Mouse (Mus musculus): ENCODE data around the gene Sin3a. TPM values are rescaled to one million over a fixed set of nuclear protein-coding genes. Genes with fewer than 3 reads are reported as not detected.

The Sin3a gene
- polyA plus RNA-seq (2012; ENCODE audit: insufficient read depth, insufficient read length, missing spikeins), result 30.5 and 37.1 TPM in 2 replicates

GRCm38 (mm10) chr9:57071801-57072351, at the start of gene Sin3a:
Gene Sin3a, plus strand, starts transcription at chr9:57072040.
- H3K27ac ChIP-seq (ENCODE audit: insufficient read depth, low read depth, low read length), result peak within 1 kb of the TSS; percentile 96
- H3K4me3 ChIP-seq (ENCODE audit: insufficient read depth, low read length), result peak within 1 kb of the TSS; percentile 89
- peaks cover 5% of the 10 kb centered on the region for H3K4me1 ChIP-seq (ENCODE audit: control insufficient read depth, insufficient read depth, low read length)
- no peak for TF ChIP-seq CTCF (IDR thresholded peaks at IDR 0.05; ENCODE audit: low read depth, low read length)

DNA sequence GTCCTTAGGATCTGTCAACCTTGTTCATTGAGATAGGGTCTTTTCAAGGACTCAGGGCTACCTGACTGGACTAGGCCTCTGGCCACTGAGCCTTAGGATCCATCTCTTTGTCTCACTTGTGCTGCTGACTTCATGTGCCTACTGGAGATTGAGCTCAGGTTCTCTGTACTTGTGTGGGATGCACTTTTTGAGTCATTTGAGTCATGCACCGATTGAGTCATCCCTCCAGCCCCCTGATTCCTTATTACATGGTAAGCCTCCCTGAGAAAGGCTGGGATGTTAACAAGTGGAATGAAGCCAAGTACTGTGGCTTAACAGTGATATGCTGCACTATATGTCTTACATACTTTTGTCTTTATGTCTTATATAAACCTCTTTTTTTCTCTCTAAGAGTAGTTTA, 40.1 kb upstream of the Sin3a start:
- Histone ChIP-seq H3K27ac (ENCODE audit: insufficient read depth, low read depth, low read length) (no peak overlapping the region), H3K4me3 (ENCODE audit: insufficient read depth, low read length) (no peak overlapping the region), H3K4me1 (ENCODE audit: control insufficient read depth, insufficient read depth, low read length) (peaks cover 3% of the 10 kb centered on the region)
- TF ChIP-seq CTCF (IDR thresholded peaks at IDR 0.05; ENCODE audit: low read depth, low read length), result no peak
- TF ChIP-seq POLR2A (IDR thresholded peaks at IDR 0.05; ENCODE audit: borderline replicate concordance, low read depth, low read length), result no peak

DNA sequence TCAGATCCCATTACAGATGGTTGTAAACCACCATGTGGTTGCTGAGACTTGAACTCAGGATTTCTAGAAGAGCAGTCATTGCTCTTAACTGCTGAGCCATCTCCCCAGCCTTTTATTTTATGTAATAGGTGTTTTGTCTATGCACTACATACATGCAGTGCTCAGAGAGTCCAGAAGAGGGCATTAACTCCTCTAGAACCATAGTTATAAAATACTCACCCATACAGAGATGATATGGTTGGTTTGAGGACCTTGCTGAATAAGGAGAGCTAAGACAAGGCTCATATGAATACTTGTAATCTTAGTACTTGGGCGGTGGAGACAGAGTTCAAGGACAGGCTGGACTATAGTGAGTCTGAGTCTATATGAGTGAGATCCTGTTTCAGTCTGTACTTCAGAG, 15.6 kb upstream of the Sin3a start:
- Histone ChIP-seq H3K27ac (ENCODE audit: insufficient read depth, low read depth, low read length) (no peak overlapping the region), H3K4me3 (ENCODE audit: insufficient read depth, low read length) (no peak overlapping the region), H3K4me1 (ENCODE audit: control insufficient read depth, insufficient read depth, low read length) (no peaks in the 10 kb centered on the region)
- no peak for TF ChIP-seq POLR2A (IDR thresholded peaks at IDR 0.05; ENCODE audit: borderline replicate concordance, low read depth, low read length)
- no peak for TF ChIP-seq CTCF (IDR thresholded peaks at IDR 0.05; ENCODE audit: low read depth, low read length)

DNA sequence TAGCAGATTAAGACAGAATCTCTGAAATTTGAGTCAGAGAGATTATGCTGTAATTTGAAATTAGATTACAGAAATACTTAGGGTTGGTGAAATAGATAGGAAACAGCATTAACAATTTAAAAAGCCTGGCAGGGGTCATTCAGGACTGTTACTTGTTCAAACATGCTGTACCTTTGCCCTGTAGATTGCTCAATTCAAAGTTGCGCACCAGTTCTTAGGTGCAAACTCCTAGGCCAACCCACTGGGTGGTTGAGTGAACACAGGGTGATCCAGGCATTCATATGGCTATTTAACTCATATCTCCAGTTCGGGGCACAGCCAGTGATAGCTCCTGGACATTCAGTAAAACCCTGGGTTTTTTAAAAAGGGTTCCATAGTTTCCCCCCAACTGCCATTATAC, 7.7 kb upstream of the Sin3a start:
- H3K27ac ChIP-seq (ENCODE audit: insufficient read depth, low read depth, low read length), result no peak overlapping the region
- H3K4me1 ChIP-seq (ENCODE audit: control insufficient read depth, insufficient read depth, low read length), result no peaks in the 10 kb centered on the region

GRCm38 (mm10) chr9:57068266-57068665, 3.6 kb upstream of the Sin3a start:
- TF ChIP-seq POLR2A (IDR thresholded peaks at IDR 0.05; ENCODE audit: borderline replicate concordance, low read depth, low read length), result no peak
- TF ChIP-seq CTCF (IDR thresholded peaks at IDR 0.05; ENCODE audit: low read depth, low read length), result no peak
- H3K27ac ChIP-seq (ENCODE audit: insufficient read depth, low read depth, low read length), result no peak overlapping the region
- peaks cover 5% of the 10 kb centered on the region for H3K4me1 ChIP-seq (ENCODE audit: control insufficient read depth, insufficient read depth, low read length)
- H3K4me3 ChIP-seq (ENCODE audit: insufficient read depth, low read length), result no peak overlapping the region

More for the DNA sequence above, 7.7 kb upstream of the Sin3a start:
- no peak for TF ChIP-seq CTCF (IDR thresholded peaks at IDR 0.05; ENCODE audit: low read depth, low read length)
- no peak for TF ChIP-seq POLR2A (IDR thresholded peaks at IDR 0.05; ENCODE audit: borderline replicate concordance, low read depth, low read length)
- H3K4me3 ChIP-seq (ENCODE audit: insufficient read depth, low read length), result no peak overlapping the region

- H3K4me1 ChIP-seq (ENCODE audit: control insufficient read depth, insufficient read depth, low read length), result peaks cover 5% of the 10 kb centered on the region
- TF ChIP-seq POLR2A (IDR thresholded peaks at IDR 0.05; ENCODE audit: borderline replicate concordance, low read depth, low read length), result no peak
- TF ChIP-seq CTCF (IDR thresholded peaks at IDR 0.05; ENCODE audit: low read depth, low read length), result no peak
- no peak overlapping the region for H3K4me3 ChIP-seq (ENCODE audit: insufficient read depth, low read length)
- H3K27ac ChIP-seq (ENCODE audit: insufficient read depth, low read depth, low read length), result no peak overlapping the region
These were observed 1.6 kb upstream of the Sin3a start for GRCm38 (mm10) chr9:57070262-57070661.

GRCm38 (mm10) chr9:57070800-57071545, 867 bp upstream of the Sin3a start:
- H3K4me3 ChIP-seq (ENCODE audit: insufficient read depth, low read length), result peak overlapping the region; percentile 89
- H3K4me1 ChIP-seq (ENCODE audit: control insufficient read depth, insufficient read depth, low read length), result peaks cover 5% of the 10 kb centered on the region
- no peak overlapping the region for H3K27ac ChIP-seq (ENCODE audit: insufficient read depth, low read depth, low read length)
- no peak for TF ChIP-seq CTCF (IDR thresholded peaks at IDR 0.05; ENCODE audit: low read depth, low read length)
- TF ChIP-seq POLR2A (IDR thresholded peaks at IDR 0.05; ENCODE audit: borderline replicate concordance, low read depth, low read length), result no peak

GRCm38 (mm10) chr9:57072526-57072988, 717 bp downstream of the Sin3a start:
- peaks cover 5% of the 10 kb centered on the region for H3K4me1 ChIP-seq (ENCODE audit: control insufficient read depth, insufficient read depth, low read length)
- peak overlapping the region; percentile 96 for H3K27ac ChIP-seq (ENCODE audit: insufficient read depth, low read depth, low read length)
- peak overlapping the region; percentile 89 for H3K4me3 ChIP-seq (ENCODE audit: insufficient read depth, low read length)
- TF ChIP-seq CTCF (IDR thresholded peaks at IDR 0.05; ENCODE audit: low read depth, low read length) (no peak), POLR2A (IDR thresholded peaks at IDR 0.05; ENCODE audit: borderline replicate concordance, low read depth, low read length) (no peak)

DNA sequence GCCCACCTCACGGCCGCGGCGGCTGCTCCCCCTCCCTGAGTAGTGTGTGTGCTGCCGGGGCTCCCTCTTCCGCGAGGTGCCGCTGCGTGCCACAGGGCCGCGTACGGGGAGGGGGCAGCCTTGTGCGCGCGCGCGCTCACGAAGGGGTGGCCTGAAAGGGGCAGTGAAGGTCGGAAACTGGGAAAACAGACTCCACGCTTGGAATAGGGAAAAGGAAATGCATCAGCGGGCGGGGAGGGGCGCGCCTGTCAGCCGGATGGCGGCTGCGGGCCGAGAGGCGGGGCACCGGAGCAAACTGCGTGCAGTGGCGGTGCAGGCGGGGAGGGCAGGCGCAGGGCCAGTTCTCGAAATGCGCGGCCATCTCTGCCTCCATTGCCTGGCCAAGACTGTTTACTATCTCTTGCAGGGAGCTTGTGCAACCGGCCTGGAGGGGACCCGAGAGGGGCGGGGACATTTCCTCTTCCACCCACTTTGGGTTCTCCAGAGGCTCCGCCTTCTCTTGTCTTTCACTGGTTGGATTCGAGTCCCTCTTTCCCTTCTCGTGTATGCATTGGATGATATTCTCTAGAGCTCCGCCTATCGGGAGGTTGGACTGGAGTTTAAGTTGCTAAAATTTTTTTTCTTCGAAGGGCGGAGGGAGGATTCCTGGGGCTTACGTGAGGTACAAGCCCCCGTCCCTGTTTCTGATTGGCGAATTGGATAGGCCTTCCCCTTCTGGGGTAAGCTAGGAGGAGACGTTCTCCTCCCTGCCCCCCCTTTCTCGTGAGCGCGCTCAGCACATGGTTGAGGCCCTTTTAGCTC, 1.3 kb downstream of the Sin3a start:
- Histone ChIP-seq H3K27ac (ENCODE audit: insufficient read depth, low read depth, low read length) (peak overlapping the region; percentile 96), H3K4me1 (ENCODE audit: control insufficient read depth, insufficient read depth, low read length) (peaks cover 7% of the 10 kb centered on the region), H3K4me3 (ENCODE audit: insufficient read depth, low read length) (peak overlapping the region; percentile 89)
- TF ChIP-seq POLR2A (IDR thresholded peaks at IDR 0.05; ENCODE audit: borderline replicate concordance, low read depth, low read length) (no peak), CTCF (IDR thresholded peaks at IDR 0.05; ENCODE audit: low read depth, low read length) (no peak)

DNA sequence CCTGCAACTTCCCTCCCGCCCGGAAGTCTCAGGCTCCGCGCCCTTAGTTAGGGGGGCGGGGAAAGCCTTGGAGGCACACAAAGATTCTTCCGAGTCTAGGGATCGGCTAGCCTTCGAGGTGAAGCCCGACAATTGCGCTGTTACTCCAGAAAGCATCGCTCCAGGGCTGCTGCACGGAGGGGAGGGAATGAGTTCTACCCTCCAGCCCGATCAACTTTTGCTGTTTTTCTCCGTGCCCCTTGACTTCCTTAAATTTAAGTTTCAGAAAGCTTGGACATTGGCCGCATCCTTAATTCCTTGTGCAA, 1.9 kb downstream of the Sin3a start:
- Histone ChIP-seq H3K4me3 (ENCODE audit: insufficient read depth, low read length) (peak overlapping the region; percentile 65), H3K27ac (ENCODE audit: insufficient read depth, low read depth, low read length) (peak overlapping the region; percentile 93), H3K4me1 (ENCODE audit: control insufficient read depth, insufficient read depth, low read length) (peaks cover 7% of the 10 kb centered on the region)
- TF ChIP-seq POLR2A (IDR thresholded peaks at IDR 0.05; ENCODE audit: borderline replicate concordance, low read depth, low read length) (no peak), CTCF (IDR thresholded peaks at IDR 0.05; ENCODE audit: low read depth, low read length) (no peak)

Measured in bone marrow macrophage, adult 2 months (primary cell).